Mouse (Mus musculus) activated CD4-positive, CD25-positive, alpha-beta regulatory T cell (primary cell): Measurements from ENCODE around the gene Pnisr. TPM values are rescaled to one million over a fixed set of nuclear protein-coding genes. Genes with fewer than 3 reads are reported as not detected.

Source experiments
- polyA plus RNA-seq, 2 experiments: library from polyadenylated mRNA; unstranded; fragments of 100-300 nt; shearing (Covaris generic); gene quantifications; one replicate each; pipeline ENCODE4 v1.2.1; 2017

Gene Pnisr
- polyA plus RNA-seq: 100 to 1,000 TPM; 150 to 166 TPM

DNA sequence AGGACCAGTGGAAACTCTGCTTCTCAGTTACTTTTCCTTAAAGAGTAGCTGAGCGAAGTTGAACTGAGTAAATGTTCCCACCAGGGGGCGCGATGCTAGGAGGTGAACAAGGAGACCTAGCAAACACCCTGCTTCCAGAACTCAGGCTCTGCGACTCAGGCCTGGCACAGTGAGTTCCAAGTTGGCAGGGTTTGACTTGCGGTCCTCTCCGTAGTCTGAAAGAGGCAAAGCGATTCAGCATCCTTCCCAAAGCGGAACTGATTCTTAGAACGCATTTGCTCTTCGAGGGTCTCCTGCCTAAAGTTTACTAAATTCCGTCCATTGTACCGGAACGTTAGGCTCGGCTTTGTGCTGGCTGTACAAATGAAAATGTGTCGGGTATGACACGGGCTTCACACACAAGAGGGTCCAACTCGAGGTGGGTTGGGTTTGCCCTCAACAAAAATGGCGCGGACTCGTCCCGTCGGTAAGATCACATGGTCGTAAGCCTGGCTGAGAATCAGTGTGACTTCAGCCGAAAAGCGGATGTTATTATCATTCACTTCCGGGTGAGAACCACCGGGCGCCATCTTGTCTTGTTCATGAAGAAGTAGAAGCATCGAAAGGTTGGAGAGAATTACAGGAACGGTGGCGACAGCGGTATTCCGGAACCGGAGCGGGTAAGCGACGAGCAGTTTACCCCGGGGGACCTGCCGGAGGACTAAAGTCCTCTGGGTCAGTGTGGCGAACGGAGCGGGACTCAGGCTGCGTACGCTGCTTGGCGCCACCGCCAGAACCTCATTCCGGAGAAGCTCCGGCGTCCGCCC, at the start of gene Pnisr:
Gene Pnisr (plus strand): TSS at position 103 of the 806 bp plus-strand sequence.

DNA sequence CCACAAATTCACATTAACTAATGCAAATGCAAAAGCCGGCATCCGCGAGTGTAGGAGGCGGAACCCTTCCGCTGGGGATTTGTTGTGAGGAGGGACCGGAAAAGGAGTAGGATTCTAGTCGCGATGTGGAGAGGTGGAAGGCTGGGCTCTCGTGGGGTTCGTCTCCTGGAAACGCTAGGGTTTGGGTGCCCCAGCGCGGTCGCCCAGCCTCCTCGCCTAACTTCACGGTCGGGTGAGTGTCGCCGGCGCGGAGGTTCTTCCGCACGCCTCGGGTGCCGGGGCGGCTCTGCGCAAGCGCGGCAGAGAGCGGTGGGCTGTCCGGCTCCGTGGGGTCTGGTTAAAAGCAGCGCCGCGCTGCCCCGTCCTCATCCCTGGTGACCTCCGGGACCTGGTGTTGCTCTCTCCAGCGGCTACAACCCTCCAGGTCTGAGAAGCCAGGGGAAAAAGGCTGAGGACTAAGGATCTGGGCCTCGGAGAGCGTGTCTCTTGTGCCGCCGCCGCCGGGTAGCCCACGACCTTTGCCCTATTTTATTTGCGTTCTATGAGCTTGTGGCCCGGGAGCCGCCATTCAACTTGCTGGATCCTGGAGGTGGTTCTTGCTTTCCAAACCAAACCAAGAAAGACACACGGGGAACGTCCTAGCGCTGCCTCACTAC, 32.3 kb downstream of the Pnisr start, which contains the start of gene Coq3:
Gene Coq3 (plus strand): TSS at position 109 of the 656 bp plus-strand sequence.

Other genes starting within 250 kb of the Pnisr start
- gene Prdm13, start 161.6 kb upstream of the Pnisr start, polyA plus RNA-seq: under 1 TPM in 1 of 2 experiments, not detected in 1; 0.45 TPM
- 10 to 100 TPM; 27.4 to 36.3 TPM for gene Ccnc, start 119.9 kb upstream of the Pnisr start, polyA plus RNA-seq
- gene Usp45, start 80.4 kb upstream of the Pnisr start, polyA plus RNA-seq: 10 to 100 TPM; 20.0 to 22.4 TPM
- 10 to 100 TPM; 16.4 to 35.4 TPM for gene Tstd3, start 80.4 kb upstream of the Pnisr start, polyA plus RNA-seq
- gene Coq3, start 32.1 kb downstream of the Pnisr start, polyA plus RNA-seq: 10 to 100 TPM; 10.8 to 11.0 TPM
- gene Faxc, start 83.7 kb downstream of the Pnisr start, polyA plus RNA-seq: under 1 TPM in 1 of 2 experiments, not detected in 1; 0.45 TPM